Mouse (Mus musculus) forelimb bud, embryonic 11.5 days (tissue): ENCODE measurements at regions not wholly inside any gene's neighbourhood (a gene's known extent, or its start where the extent isn't known, plus 50 kb on each side); places are given as distances from the start of the nearest gene placed in this dataset.

Experiments
- DNase-seq: peaks from one replicate; pipeline ENCODE4 v3.0.0-alpha.2; 2012; ENCODE audit warnings: low read depth, low spot score

GRCm38 (mm10) chr9:27556315-27557225 lies 160.0 kb downstream of the Spata19 start:
- no peak for DNase-seq

DNA sequence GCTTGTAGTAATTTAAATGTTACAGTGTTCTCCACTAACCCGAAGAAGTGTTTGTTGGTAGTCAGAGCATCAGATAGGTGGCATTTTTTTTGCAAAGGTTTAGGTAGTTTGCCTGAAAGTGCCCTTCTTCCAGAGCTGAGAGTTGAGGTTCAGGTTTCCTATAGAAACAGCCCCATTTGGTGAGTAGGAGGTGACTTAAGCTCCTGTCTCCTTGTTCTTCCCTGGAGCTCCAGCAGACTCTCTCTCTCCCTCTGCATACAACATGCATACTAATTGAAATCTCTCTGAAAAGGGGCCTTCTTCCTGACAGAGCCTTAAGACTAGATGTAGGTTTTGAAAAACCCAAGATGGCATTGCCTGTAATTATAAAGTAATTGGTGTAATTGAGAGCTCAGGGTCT lies 161.3 kb downstream of the Spata19 start:
- DNase-seq = no peak

DNA sequence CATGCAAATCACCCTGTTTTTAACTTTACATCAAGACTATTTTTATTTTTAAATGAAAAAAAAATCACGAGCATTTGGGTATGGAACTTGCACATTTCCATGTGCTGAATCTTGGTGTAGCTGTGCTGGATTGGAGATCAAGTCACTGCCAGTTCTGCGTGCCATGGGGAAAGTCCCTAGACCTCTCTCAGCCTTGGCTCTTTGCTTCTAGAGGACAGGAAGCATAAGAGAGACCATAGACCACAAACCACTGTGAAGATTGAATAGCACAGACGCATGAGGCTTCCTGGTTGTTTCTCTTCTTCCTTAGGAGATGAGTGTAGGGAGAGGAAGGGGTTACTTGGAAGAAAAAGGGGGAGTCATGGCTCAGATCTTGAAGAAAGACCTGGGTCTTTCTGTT lies 161.7 kb downstream of the Spata19 start:
- no peak for DNase-seq

DNA sequence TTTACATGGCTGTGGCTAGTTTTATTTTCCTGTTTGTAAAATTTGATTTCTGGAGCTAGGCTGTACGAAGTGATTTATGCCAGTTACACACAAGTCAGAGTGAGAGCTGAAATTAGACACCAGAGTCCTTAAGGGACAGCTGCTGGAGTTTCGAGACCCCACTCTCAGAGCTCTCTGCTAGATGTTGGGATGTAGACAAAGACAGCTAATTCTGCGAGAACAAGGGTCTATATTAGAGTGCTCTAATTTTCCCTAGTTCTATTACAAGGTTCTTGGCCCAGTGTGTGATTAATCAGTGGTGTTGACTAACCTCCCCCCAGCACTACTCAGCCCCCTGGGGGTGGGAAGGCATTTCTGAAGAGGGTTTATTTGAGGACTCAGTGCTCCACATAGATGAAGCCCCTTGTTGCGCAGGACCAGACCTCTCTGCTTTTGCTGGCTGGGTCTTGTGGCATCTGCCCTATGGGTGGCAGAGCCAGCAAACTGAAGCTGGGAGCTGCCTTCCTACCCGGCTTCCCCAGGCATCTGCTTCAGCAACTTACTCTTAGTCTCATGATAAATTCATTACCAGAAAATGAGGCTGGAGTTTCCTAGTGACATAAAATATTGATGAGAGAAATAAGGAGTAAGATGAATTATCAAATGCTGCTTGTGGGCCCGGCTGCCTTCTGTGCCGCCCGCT lies 171.9 kb downstream of the Spata19 start:
- DNase-seq = peak; percentile 13

DNA sequence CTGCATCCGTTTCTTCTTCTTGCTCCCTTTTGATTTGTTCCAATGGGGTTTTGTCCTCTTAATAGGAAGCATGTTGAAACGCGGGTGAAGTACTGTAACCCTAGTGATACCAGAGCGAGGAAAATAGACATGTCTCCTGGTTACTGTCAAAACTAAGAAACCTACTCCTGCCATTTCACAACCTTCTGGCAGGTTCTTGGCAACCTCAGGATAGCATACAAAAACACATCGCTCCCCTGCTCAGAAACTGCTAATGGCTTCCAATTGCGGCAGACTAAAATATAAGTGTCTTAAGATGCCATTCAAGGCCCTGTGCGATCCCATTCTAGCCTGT lies 172.4 kb downstream of the Spata19 start:
- no peak for DNase-seq

DNA sequence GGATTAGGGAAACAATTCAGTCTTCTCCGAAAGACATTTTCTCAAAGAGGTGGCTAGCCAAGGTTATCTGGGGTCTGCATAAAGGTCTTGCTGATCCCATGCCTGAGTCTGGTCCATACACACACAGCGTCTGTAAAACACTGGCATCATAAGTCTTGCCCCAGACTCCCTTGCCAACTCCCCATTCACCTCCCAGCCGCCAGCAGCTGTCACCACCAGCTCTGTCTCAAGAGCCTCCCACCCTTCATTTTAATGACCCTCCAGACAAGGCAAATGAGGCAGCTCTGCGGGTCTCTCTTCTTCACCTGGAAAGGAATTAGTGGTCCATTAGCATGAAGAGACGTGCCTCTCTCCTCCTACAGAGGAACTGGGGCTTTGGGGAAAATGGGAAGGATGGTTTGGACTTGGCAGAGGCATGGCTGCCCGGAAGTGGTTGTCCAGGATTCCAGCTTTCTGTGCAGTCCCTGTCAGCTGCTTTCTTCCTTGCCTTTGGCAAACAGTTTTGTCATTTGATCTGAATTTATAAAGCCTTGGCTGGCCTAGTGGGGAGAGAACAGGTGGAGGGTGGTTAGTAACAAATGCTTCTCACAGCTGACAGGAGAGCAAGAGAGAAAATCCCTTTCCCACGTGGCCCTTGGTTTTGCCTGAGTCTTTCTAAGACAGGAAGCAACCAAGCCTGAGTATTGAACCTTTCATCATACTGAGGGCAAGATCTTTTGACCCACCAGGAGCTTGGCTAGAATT lies 173.3 kb upstream of the Opcml start:
- no peak for DNase-seq

DNA sequence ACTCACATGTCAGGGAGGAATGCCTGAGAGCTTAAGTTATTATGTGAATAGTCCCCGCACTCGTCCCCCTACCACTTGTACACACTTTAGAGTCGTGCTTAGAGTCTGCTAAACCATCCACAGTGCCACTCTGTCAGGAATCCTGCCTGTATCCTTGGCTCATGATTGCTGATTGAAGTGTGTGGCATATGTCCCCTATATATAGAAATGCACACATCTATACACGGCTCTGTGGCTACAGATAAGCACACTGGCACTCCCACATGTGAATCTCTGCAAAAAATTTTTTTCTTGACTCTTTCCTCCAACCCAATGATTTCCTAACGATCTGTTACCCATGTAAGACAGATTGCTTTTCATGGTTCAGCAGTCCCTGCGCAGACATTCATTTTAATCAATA lies 155.7 kb upstream of the Opcml start:
- no peak for DNase-seq

DNA sequence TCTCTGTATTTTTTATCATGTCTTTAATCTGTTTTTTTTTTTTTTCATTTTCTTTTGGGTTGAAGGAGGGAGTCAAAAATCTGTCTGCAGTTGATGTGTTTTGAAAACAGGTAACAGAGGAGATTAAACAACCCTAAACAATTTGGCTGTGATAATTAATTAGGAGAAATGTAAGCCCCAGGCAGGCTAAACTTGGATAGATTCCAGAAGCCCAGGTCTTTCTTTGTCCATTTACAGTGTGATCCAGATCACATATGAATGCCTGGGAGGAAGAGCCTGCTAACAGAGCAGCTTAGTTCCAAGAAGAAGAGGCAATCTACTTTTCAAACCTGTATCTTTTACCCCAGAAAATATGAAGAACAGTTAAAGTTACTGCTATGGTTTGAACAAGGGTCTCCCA lies 150.0 kb upstream of the Opcml start:
- DNase-seq = no peak

DNA sequence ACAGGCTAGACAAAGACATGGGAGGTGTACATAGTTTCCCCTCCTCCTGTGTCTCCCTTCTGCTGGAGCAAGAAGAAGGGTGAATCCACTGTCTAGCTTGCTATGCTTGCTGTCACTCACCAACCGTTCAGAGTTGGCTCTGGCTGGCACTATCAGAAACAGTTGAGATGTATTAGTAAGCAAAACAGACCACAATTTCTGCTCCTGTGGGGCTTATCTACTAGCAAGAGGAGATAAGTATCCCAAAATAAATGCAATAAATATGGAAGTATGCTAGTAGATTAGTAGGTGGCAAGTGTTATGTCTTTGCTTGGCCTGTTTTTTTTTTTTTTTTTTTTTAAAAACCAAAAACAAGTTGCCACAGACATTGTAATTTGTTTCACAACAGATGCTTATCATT lies 147.3 kb upstream of the Opcml start:
- no peak for DNase-seq

DNA sequence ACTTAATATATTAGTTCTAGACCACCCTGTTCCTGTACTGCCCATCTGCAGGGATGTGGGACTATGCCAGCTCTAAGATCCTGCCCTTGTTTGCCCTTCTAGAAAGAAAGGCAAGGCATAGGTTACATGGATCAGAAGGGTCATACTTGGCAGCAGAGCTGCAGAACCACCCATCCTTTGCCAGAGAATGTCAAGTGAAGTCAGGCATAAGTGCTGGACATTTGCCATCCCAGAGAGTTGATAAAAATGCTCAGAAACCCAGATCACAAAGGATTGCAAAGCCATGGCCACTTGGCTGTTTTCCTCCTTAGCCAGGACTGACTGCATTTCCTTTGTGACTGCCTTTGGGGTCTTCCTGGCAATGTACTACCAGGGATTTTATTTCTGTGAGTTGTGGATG lies 146.7 kb upstream of the Opcml start:
- DNase-seq = no peak

- no peak for DNase-seq
These were observed 145.1 kb upstream of the Opcml start for GRCm38 (mm10) chr9:27645435-27645834.

DNA sequence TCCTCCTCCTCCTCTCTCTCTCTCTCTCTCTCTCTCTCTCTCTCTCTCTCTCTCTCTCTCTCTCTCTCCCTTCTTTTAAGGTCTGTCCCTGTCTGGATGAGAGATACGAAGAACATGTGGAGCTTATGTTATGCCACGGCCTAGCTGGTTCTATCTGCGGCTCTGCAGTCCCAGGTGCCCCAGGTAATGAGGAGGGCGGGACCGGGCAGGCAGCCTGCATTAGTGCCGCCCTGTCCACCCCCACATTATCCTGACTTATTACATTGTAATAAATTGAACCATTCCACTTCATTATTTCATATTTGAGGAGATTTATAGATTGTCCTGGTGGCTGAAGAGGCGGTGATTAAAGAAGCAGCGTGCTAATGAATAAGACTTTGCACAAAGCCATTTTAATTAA lies 144.5 kb upstream of the Opcml start:
- no peak for DNase-seq

DNA sequence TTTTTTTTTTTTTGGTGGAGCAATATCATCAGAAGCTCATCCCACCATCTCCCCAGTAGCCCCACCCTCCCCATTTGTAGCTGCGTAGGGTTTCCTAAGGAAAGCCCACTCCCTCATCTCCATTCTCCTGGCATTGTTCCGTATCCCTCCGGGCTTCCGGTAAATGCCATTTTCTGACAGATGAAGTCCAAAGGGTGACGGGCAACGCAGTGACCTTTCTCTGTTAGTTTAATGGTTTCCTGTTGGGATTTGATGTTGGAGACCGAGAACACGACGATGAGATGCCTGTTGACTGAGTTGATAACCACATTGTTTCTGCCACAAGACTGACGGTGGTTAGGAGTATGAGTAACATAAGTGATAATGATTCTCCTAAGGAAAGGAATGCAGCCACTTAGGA lies 143.6 kb upstream of the Opcml start:
- no peak for DNase-seq

- DNase-seq = no peak
These were observed 132.6 kb upstream of the Opcml start for GRCm38 (mm10) chr9:27658001-27658400.

GRCm38 (mm10) chr9:27661431-27662300 lies 128.9 kb upstream of the Opcml start:
- DNase-seq = no peak

GRCm38 (mm10) chr9:27663230-27663629 lies 127.3 kb upstream of the Opcml start:
- DNase-seq = no peak

GRCm38 (mm10) chr9:27665659-27666058 lies 124.9 kb upstream of the Opcml start:
- no peak for DNase-seq

- DNase-seq = no peak
These were observed 120.4 kb upstream of the Opcml start for GRCm38 (mm10) chr9:27670032-27670740.

DNA sequence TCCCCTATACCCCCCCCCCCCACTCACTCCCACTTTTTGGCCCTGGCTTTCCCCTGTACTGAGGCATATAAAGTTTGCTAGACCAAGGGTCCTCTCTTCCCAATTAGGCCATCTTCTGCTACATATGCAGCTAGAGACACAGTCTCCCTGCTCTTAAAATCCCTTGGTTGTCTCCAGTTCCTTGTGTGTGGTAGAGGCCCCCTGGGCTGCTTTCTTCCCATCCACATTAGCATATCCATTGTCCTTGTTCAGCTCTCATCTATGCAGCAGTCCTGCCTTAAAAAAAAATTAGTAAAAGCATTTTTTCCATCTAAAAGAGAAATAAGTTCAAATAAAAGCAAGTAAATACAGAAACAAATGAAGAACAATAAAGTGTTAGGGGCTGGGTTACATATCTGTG lies 105.2 kb upstream of the Opcml start:
- no peak for DNase-seq

- no peak for DNase-seq
These were observed 99.0 kb upstream of the Opcml start for GRCm38 (mm10) chr9:27691616-27692015.

DNA sequence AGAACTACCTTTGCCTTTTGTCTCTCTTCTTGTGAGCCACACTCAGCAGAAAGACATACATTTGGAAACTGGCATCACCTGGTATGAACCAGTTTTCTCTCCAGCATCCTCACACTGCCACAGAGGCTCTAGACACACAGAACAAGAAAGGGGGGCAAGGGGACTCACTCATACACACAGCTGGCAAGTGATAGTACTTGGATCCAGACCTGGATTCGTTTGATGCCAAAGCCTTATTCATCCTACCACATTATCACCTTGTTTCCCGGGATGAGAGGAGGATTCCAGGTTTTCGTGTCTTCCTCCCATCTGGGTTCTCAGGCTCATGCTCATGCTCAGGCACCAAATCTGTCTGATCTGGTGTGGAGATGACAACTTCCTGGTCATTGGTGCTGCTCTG lies 97.8 kb upstream of the Opcml start:
- no peak for DNase-seq
